Mouse (Mus musculus) lung, postnatal 0 days (tissue): ENCODE data around the gene Fabp1. TPM values are rescaled to one million over a fixed set of nuclear protein-coding genes. Genes with fewer than 3 reads are reported as not detected.

Experiments used
- ATAC-seq: fragments of 200-750 bp; cut with Nextera tagmentation; 2 replicates; pipeline ENCODE4 v1.8.0; 2017; ENCODE audit warnings: moderate library complexity
- DNase-seq: peaks from one replicate; pipeline ENCODE4 v3.0.0-alpha.2; 2016; ENCODE audit warnings: low spot score
- H3K27ac ChIP-seq: fragments of 300-500 bp; sonication (generic); 2 replicates; pipeline ENCODE4 v1.5.1; 2014; ENCODE audit warnings: antibody characterized with exemption, mild to moderate bottlenecking, low read length, mixed read lengths
- H3K27me3 ChIP-seq: fragments of 300-500 bp; sonication (generic); replicated peaks from 2 replicates; pipeline ENCODE4 v1.6.1; 2014; ENCODE audit warnings: low read length, mixed read lengths; ENCODE audit not compliant: insufficient read depth
- H3K36me3 ChIP-seq: fragments of 300-500 bp; sonication (generic); 2 replicates; pipeline ENCODE4 v1.6.1; 2014; ENCODE audit warnings: low read length, mixed read lengths; ENCODE audit not compliant: insufficient read depth
- H3K4me1 ChIP-seq: fragments of 300-500 bp; sonication (generic); 2 replicates; pipeline ENCODE4 v1.6.1; 2014; ENCODE audit warnings: antibody characterized with exemption, low read depth, low read length, mixed read lengths; ENCODE audit not compliant: insufficient read depth
- H3K4me2 ChIP-seq: fragments of 300-500 bp; sonication (generic); replicated peaks from 2 replicates; pipeline ENCODE4 v1.6.1; 2014; ENCODE audit warnings: low read depth, mild to moderate bottlenecking, low read length, moderate library complexity, mixed read lengths
- H3K4me3 ChIP-seq: fragments of 300-500 bp; sonication (generic); 2 replicates; pipeline ENCODE4 v1.5.1; 2014; ENCODE audit warnings: low read depth, low read length
- H3K9ac ChIP-seq: fragments of 300-500 bp; sonication (generic); replicated peaks from 2 replicates; pipeline ENCODE4 v1.6.1; 2014; ENCODE audit warnings: low read depth, mild to moderate bottlenecking
- H3K9me3 ChIP-seq: fragments of 300-500 bp; sonication (generic); 2 replicates; pipeline ENCODE4 v1.6.1; 2016; ENCODE audit warnings: low read length, mixed read lengths
- CTCF ChIP-seq: IDR thresholded peaks from 2 replicates; pipeline ENCODE4 v1.5.1; 2016; ENCODE audit warnings: antibody characterized with exemption, mild to moderate bottlenecking
- EP300 ChIP-seq: IDR thresholded peaks from 2 replicates; pipeline ENCODE4 v1.6.1; 2016; ENCODE audit warnings: antibody characterized with exemption, mild to moderate bottlenecking, control low read depth
- WGBS: fragments of 180-500 bp; shearing (Covaris S2); extraction: QIAGEN DNeasy Blood & Tissue Kit; methylation state at CpG from one replicate; pipeline ENCODE4 v1.1.7; 2014; 5-methylcytosine and 5-hydroxymethylcytosine counted together
- polyA plus RNA-seq: library from polyadenylated mRNA; unstranded; fragments of >200 nt; fragmentation: Nextera tagmentation; extraction: Ambion mirVana; gene quantifications from 2 replicates; pipeline ENCODE4 v1.2.1, GENCODE M21; 2015

Fabp1 gene
- polyA plus RNA-seq, 1 experiment from 2014 or later = 1.2 TPM

DNA sequence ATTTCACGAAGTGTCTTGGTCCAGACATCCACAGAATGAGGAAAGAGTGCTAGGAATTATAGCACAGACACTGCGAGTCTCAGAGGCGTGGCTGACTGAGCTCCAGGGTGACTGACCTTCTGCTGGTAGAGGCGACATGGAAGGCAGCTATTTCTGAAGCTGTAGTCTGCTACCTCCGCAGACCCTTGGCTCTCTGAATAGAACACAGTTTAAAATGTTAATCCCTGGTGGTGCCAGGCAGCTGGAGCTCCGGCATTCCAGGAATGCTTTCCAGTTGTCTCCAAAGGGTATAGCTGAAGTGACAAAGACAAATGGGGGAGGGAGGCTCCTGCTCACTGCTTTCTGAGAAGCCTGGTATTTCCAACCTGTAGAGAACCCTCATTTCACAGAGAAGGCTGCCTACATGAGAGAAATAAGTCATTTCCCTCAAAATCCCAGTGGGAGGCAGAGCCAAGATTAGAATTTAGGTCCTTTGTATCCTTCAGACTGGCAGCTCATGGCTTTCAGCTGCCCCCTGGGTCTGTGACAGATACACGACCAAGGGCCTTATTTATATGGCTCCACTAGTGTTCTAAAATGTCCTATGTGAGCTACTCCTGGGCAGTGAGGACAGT, 27.6 kb downstream of the Fabp1 start:
- peak; percentile 4; the same call in 1 of the 2 replicates for ATAC-seq
- no peaks in the 10 kb centered on the region for H3K36me3 ChIP-seq
- H3K9ac ChIP-seq = no peak overlapping the region
- H3K4me3 ChIP-seq = no peak overlapping the region
- no peak overlapping the region for H3K27ac ChIP-seq
- H3K27me3 ChIP-seq = no peaks in the 10 kb centered on the region
- H3K4me1 ChIP-seq = no peaks in the 10 kb centered on the region; the same call in 1 of the 2 replicates
- no peak overlapping the region for H3K4me2 ChIP-seq
- WGBS = 18% methylated on average over 7 of the region's 7 CpGs
- TF ChIP-seq EP300 = no peak
- TF ChIP-seq CTCF = no peak
- no peak for DNase-seq
- H3K9me3 ChIP-seq = no peaks in the 10 kb centered on the region

DNA sequence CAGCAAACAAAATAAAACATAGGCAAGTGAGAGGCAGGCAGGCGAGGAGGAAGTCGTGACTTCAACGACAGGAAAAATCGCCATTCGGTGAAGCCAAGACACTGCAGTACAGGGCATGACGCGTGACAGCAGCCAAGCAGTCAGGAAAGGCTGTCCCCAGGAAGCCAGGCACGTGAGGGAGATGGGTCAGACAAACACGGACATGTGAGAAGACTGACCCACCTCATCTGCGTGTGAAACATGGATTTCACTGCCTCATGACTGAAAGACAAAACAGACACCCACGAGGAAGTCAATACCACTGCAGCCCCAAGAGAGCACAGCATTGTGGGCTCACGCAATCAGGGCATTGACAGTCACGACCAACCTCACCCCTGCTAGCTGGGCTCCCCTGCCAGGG, 35.5 kb downstream of the Fabp1 start:
- DNase-seq = no peak

DNA sequence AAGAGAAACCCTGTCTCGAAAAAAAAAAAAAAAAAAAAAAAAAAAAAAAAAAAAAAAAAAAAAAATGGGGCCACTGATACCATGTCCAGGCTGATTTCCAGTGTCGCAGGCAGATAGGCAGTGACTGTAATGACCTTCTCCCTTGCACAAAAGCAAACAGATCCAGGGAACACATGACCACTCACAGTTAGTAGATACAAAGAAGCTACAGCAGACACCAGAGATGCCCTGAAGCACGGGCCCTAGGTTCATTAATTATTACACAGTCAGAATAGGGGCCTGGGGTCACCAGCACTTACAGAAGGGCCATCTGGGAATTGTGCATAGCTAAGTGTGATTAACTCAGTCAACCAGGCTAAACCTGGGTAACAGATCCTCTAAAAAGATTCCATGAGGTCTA, 36.3 kb downstream of the Fabp1 start:
- Histone ChIP-seq H3K4me3 (no peak overlapping the region), H3K9me3 (no peaks in the 10 kb centered on the region), H3K36me3 (no peaks in the 10 kb centered on the region), H3K4me1 (no peaks in the 10 kb centered on the region), H3K9ac (no peak overlapping the region), H3K4me2 (no peak overlapping the region), H3K27ac (no peak overlapping the region), H3K27me3 (no peaks in the 10 kb centered on the region)
- DNase-seq (no peak), ATAC-seq (no peak)
- TF ChIP-seq CTCF = no peak
- no peak for TF ChIP-seq EP300
- 76% methylated on average over 3 of the region's 3 CpGs for WGBS

More for the DNA sequence above, 35.5 kb downstream of the Fabp1 start:
- Histone ChIP-seq H3K4me1 (no peaks in the 10 kb centered on the region), H3K27me3 (no peaks in the 10 kb centered on the region), H3K4me2 (no peak overlapping the region), H3K27ac (no peak overlapping the region), H3K4me3 (no peak overlapping the region), H3K9me3 (no peaks in the 10 kb centered on the region), H3K9ac (no peak overlapping the region), H3K36me3 (no peaks in the 10 kb centered on the region)
- no peak for ATAC-seq
- WGBS = 58% methylated on average over 13 of the region's 13 CpGs
- TF ChIP-seq CTCF (no peak), EP300 (no peak)

DNA sequence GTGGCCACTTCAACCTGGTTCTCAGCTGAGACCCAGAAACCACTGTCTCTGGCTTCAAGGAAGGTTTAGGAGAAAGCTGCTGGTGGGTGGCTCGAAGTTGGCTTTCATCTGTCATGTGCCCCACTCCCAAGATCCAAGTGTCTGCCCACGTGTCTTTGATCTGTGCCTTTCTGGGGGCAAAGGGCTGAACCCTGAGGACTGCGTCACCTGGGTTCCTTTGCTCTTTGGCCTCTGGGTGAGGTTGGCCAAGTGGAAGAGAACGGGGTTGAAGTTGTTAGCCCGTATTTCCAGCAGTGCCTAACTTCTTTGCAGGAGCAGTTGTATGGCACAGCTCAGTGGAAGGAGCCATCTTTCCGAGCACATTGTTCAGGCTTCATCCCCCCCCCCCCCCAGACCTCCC, 36.9 kb downstream of the Fabp1 start:
- H3K27ac ChIP-seq = no peak overlapping the region
- H3K36me3 ChIP-seq = no peaks in the 10 kb centered on the region
- H3K4me2 ChIP-seq = no peak overlapping the region
- H3K27me3 ChIP-seq = no peaks in the 10 kb centered on the region
- H3K9ac ChIP-seq = no peak overlapping the region
- 62% methylated on average over 6 of the region's 6 CpGs for WGBS
- TF ChIP-seq EP300 (no peak), CTCF (no peak)
- no peaks in the 10 kb centered on the region for H3K9me3 ChIP-seq
- DNase-seq (no peak), ATAC-seq (no peak)
- no peak overlapping the region for H3K4me3 ChIP-seq
- no peaks in the 10 kb centered on the region for H3K4me1 ChIP-seq

DNA sequence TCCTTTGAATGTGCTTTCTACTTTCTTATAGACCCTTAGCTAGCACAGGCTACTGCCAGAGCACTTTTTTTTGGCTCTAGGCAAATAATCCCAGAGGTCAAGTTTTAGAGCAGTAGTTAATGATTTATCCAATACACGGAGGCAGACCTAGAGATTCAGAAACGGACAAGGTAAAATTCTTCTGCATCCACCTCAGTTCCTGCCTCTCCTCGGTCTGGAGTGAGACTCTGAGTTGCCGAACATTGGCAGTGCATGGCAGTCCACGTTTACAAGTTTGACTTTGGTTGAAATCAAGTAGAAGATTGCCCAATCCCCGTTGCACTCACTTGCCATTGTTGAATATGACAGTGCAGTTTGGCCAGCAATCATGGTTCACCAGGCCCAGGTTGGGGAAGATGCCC, 37.4 kb downstream of the Fabp1 start:
- TF ChIP-seq EP300 = no peak
- H3K4me1 ChIP-seq = no peaks in the 10 kb centered on the region
- H3K36me3 ChIP-seq = no peaks in the 10 kb centered on the region
- no peak for ATAC-seq
- H3K4me2 ChIP-seq = no peak overlapping the region
- H3K9ac ChIP-seq = no peak overlapping the region
- no peaks in the 10 kb centered on the region for H3K27me3 ChIP-seq
- H3K27ac ChIP-seq = no peak overlapping the region
- H3K9me3 ChIP-seq = no peaks in the 10 kb centered on the region
- DNase-seq = no peak
- WGBS = 54% methylated on average over 6 of the region's 6 CpGs
- no peak overlapping the region for H3K4me3 ChIP-seq

DNA sequence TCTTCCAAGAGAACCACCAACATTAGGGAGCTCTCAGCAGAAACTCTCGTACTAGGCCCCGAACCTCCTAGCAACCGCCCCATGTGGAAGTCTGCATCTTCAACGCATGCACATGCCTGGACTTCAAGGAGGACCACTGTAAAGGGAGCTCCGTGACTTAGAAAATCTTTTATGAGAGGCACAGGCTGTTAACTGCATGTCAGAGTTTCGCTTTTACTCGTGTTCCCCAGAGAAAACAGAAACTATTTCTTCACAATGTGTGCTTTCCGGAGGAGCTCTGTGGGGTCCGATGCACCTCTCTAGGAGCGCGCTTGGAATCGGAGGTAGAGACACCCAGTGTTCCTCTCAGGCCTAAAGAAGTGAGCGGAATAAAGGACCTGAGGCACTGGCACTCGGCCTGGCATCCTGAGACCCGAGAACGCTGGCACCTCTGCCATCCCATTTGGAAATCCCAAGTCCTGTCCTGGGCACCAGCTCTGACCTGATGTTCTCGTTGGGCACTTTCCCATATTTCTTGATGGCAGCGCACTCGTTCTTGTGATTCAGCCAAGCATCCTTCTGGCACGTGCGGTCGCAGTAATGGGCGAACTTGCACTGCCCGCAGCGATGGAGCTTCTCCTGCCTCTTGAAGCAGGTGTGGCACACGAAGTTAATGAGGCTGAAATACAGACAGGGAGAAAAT, 39.6 kb downstream of the Fabp1 start:
- Histone ChIP-seq H3K27me3 (no peaks in the 10 kb centered on the region), H3K4me1 (no peaks in the 10 kb centered on the region), H3K36me3 (no peaks in the 10 kb centered on the region), H3K4me3 (no peak overlapping the region), H3K9me3 (no peaks in the 10 kb centered on the region), H3K4me2 (no peak overlapping the region), H3K9ac (no peak overlapping the region), H3K27ac (no peak overlapping the region)
- no peak for TF ChIP-seq EP300
- TF ChIP-seq CTCF = no peak
- ATAC-seq (no peak), DNase-seq (no peak)
- 88% methylated on average over 26 of the region's 26 CpGs for WGBS

DNA sequence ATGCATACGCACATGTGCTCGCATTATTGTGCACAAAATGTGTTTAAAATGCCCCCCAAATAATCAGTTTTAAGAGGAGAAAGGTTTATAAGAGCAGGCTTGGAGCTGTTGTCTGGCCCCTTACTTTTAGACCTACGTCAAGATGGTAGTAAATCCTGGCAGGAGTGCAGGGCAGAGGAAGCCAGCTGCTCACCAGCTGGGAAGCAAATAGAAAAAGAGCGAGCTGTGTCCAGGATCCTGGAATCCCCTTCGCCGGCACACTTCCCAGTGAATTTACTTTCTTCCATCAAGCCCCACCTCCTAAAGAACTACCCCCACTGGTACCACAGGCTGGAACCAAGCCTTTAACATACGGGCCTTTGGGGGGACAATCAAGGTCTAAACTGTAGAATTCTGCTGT, 41.2 kb downstream of the Fabp1 start:
- 60% methylated on average over 7 of the region's 7 CpGs for WGBS
- no peaks in the 10 kb centered on the region for H3K4me1 ChIP-seq
- no peak for TF ChIP-seq CTCF
- no peak for TF ChIP-seq EP300
- H3K27me3 ChIP-seq = no peaks in the 10 kb centered on the region
- no peak overlapping the region for H3K27ac ChIP-seq
- DNase-seq (no peak), ATAC-seq (no peak)
- no peak overlapping the region for H3K9ac ChIP-seq
- no peaks in the 10 kb centered on the region for H3K9me3 ChIP-seq
- no peaks in the 10 kb centered on the region for H3K36me3 ChIP-seq
- no peak overlapping the region for H3K4me2 ChIP-seq
- H3K4me3 ChIP-seq = no peak overlapping the region
